Mouse (Mus musculus): ENCODE measurements around the gene P2ry1. TPM values are rescaled to one million over a fixed set of nuclear protein-coding genes. Genes with fewer than 3 reads are reported as not detected.
A peak's percentile ranks its signal among the peaks of the same experiment; 100 is the strongest.

Gene P2ry1
- polyA plus RNA-seq (2015; fragmentation: Nextera tagmentation; extraction: Ambion mirVana) = 13.8 and 15.7 TPM in 2 replicates

GRCm38 (mm10) chr3:61002587-61003501 is at the start of gene P2ry1:
TSS of gene P2ry1 (plus strand) at chr3:61002795.
- ATAC-seq = peak; percentile 99
- Histone ChIP-seq H3K4me2 (replicated peaks) (peak within 1 kb of the TSS; percentile 89), H3K9ac (peak within 1 kb of the TSS; percentile 75), H3K4me3 (replicated peaks) (peak within 1 kb of the TSS; percentile 79), H3K36me3 (no peaks in the 10 kb centered on the region), H3K27ac (peak within 1 kb of the TSS; percentile 89), H3K9me3 (no peaks in the 10 kb centered on the region), H3K4me1 (replicated peaks) (0 out of 2 replicates have a peak, but pooled peaks cover 2% of the 10 kb centered on the region), H3K27me3 (replicated peaks) (no peaks in the 10 kb centered on the region)
- under 1% methylated on average over 90 of the region's 90 CpGs for WGBS

- H3K27me3 ChIP-seq (replicated peaks) = no peaks in the 10 kb centered on the region
- no peaks in the 10 kb centered on the region for H3K4me1 ChIP-seq (replicated peaks)
- no peak for ATAC-seq
- WGBS = 69% methylated on average over 5 of the region's 5 CpGs
- no peaks in the 10 kb centered on the region for H3K9me3 ChIP-seq
- H3K4me2 ChIP-seq (replicated peaks) = no peak overlapping the region
- no peak overlapping the region for H3K9ac ChIP-seq
- no peaks in the 10 kb centered on the region for H3K36me3 ChIP-seq
- no peak overlapping the region for H3K4me3 ChIP-seq (replicated peaks)
- no peak overlapping the region for H3K27ac ChIP-seq
These were observed 49.3 kb upstream of the P2ry1 start for GRCm38 (mm10) chr3:60953199-60953736.

- Histone ChIP-seq H3K9ac (no peak overlapping the region), H3K27ac (no peak overlapping the region)
- WGBS = 64% methylated on average over 2 of the region's 2 CpGs
These were observed 48.5 kb upstream of the P2ry1 start for GRCm38 (mm10) chr3:60954073-60954472.

GRCm38 (mm10) chr3:60958769-60959168 is 43.8 kb upstream of the P2ry1 start:
- Histone ChIP-seq H3K4me3 (replicated peaks) (no peak overlapping the region), H3K27me3 (replicated peaks) (no peaks in the 10 kb centered on the region), H3K9ac (no peak overlapping the region), H3K4me1 (replicated peaks) (no peaks in the 10 kb centered on the region), H3K36me3 (no peaks in the 10 kb centered on the region), H3K9me3 (no peaks in the 10 kb centered on the region), H3K27ac (no peak overlapping the region), H3K4me2 (replicated peaks) (no peak overlapping the region)
- ATAC-seq = no peak
- 69% methylated on average over 2 of the region's 2 CpGs for WGBS

More at GRCm38 (mm10) chr3:60954073-60954472, 48.5 kb upstream of the P2ry1 start:
- Histone ChIP-seq H3K36me3 (no peaks in the 10 kb centered on the region), H3K27me3 (replicated peaks) (no peaks in the 10 kb centered on the region), H3K4me3 (replicated peaks) (no peak overlapping the region), H3K4me2 (replicated peaks) (no peak overlapping the region), H3K4me1 (replicated peaks) (no peaks in the 10 kb centered on the region), H3K9me3 (no peaks in the 10 kb centered on the region)
- ATAC-seq = no peak

- Histone ChIP-seq H3K27me3 (replicated peaks) (no peaks in the 10 kb centered on the region), H3K4me2 (replicated peaks) (no peak overlapping the region), H3K4me3 (replicated peaks) (no peak overlapping the region), H3K27ac (no peak overlapping the region), H3K9me3 (no peaks in the 10 kb centered on the region), H3K4me1 (replicated peaks) (no peaks in the 10 kb centered on the region), H3K9ac (no peak overlapping the region), H3K36me3 (no peaks in the 10 kb centered on the region)
- 56% methylated on average over 2 of the region's 2 CpGs for WGBS
- no peak for ATAC-seq
These were observed 37.5 kb upstream of the P2ry1 start for GRCm38 (mm10) chr3:60965137-60965536.

GRCm38 (mm10) chr3:60974944-60975343 is 27.7 kb upstream of the P2ry1 start:
- Histone ChIP-seq H3K27ac (no peak overlapping the region), H3K9me3 (no peaks in the 10 kb centered on the region), H3K4me2 (replicated peaks) (no peak overlapping the region), H3K36me3 (no peaks in the 10 kb centered on the region), H3K27me3 (replicated peaks) (no peaks in the 10 kb centered on the region), H3K4me1 (replicated peaks) (no peaks in the 10 kb centered on the region), H3K9ac (no peak overlapping the region), H3K4me3 (replicated peaks) (no peak overlapping the region)
- no peak for ATAC-seq
- 91% methylated on average over 1 of the region's 1 CpGs for WGBS

- Histone ChIP-seq H3K9me3 (no peaks in the 10 kb centered on the region), H3K36me3 (no peaks in the 10 kb centered on the region), H3K4me3 (replicated peaks) (no peak overlapping the region), H3K4me2 (replicated peaks) (no peak overlapping the region), H3K9ac (no peak overlapping the region), H3K27ac (no peak overlapping the region), H3K4me1 (replicated peaks) (no peaks in the 10 kb centered on the region), H3K27me3 (replicated peaks) (no peaks in the 10 kb centered on the region)
- 81% methylated on average over 3 of the region's 3 CpGs for WGBS
- no peak for ATAC-seq
These were observed 20.5 kb upstream of the P2ry1 start for GRCm38 (mm10) chr3:60982109-60982508.

GRCm38 (mm10) chr3:60998064-60998463 is 4.5 kb upstream of the P2ry1 start:
- WGBS = 87% methylated on average over 3 of the region's 3 CpGs
- H3K27ac ChIP-seq = no peak overlapping the region
- no peak for ATAC-seq
- no peak overlapping the region for H3K9ac ChIP-seq
- H3K4me3 ChIP-seq (replicated peaks) = no peak overlapping the region
- H3K36me3 ChIP-seq = no peaks in the 10 kb centered on the region
- H3K27me3 ChIP-seq (replicated peaks) = no peaks in the 10 kb centered on the region
- H3K9me3 ChIP-seq = no peaks in the 10 kb centered on the region
- no peak overlapping the region for H3K4me2 ChIP-seq (replicated peaks)
- H3K4me1 ChIP-seq (replicated peaks) = 0 out of 2 replicates have a peak, but pooled peaks cover 2% of the 10 kb centered on the region

- Histone ChIP-seq H3K4me3 (replicated peaks) (no peak overlapping the region), H3K4me2 (replicated peaks) (no peak overlapping the region), H3K27me3 (replicated peaks) (no peaks in the 10 kb centered on the region), H3K36me3 (no peaks in the 10 kb centered on the region), H3K9ac (no peak overlapping the region), H3K9me3 (no peaks in the 10 kb centered on the region), H3K27ac (no peak overlapping the region), H3K4me1 (replicated peaks) (0 out of 2 replicates have a peak, but pooled peaks cover 2% of the 10 kb centered on the region)
- no peak for ATAC-seq
These were observed 2.9 kb upstream of the P2ry1 start for GRCm38 (mm10) chr3:60999715-61000114.

- H3K4me1 ChIP-seq (replicated peaks) = 0 out of 2 replicates have a peak, but pooled peaks cover 2% of the 10 kb centered on the region
- ATAC-seq = peak; percentile 52
- no peak overlapping the region for H3K4me3 ChIP-seq (replicated peaks)
- H3K9ac ChIP-seq = no peak overlapping the region
- H3K27ac ChIP-seq = no peak overlapping the region
- no peaks in the 10 kb centered on the region for H3K27me3 ChIP-seq (replicated peaks)
- WGBS = 60% methylated on average over 4 of the region's 4 CpGs
- no peak overlapping the region for H3K4me2 ChIP-seq (replicated peaks)
- no peaks in the 10 kb centered on the region for H3K36me3 ChIP-seq
- H3K9me3 ChIP-seq = no peaks in the 10 kb centered on the region
These were observed 1.8 kb upstream of the P2ry1 start for GRCm38 (mm10) chr3:61000747-61001146.

GRCm38 (mm10) chr3:61001852-61002586 is 576 bp upstream of the P2ry1 start:
- Histone ChIP-seq H3K4me1 (replicated peaks) (0 out of 2 replicates have a peak, but pooled peaks cover 2% of the 10 kb centered on the region), H3K9me3 (no peaks in the 10 kb centered on the region), H3K4me2 (replicated peaks) (peak overlapping the region; percentile 89), H3K36me3 (no peaks in the 10 kb centered on the region), H3K9ac (peak overlapping the region; percentile 75), H3K4me3 (replicated peaks) (peak overlapping the region; percentile 79), H3K27me3 (replicated peaks) (no peaks in the 10 kb centered on the region), H3K27ac (peak overlapping the region; percentile 89)
- ATAC-seq = peak; percentile 65
- 4% methylated on average over 20 of the region's 20 CpGs for WGBS

GRCm38 (mm10) chr3:61004611-61005010 is 2.0 kb downstream of the P2ry1 start:
- Histone ChIP-seq H3K4me3 (replicated peaks) (peak overlapping the region; percentile 79), H3K9me3 (no peaks in the 10 kb centered on the region), H3K9ac (no peak overlapping the region), H3K4me2 (replicated peaks) (peak overlapping the region; percentile 89), H3K4me1 (replicated peaks) (0 out of 2 replicates have a peak, but pooled peaks cover 2% of the 10 kb centered on the region), H3K27ac (no peak overlapping the region), H3K36me3 (no peaks in the 10 kb centered on the region), H3K27me3 (replicated peaks) (no peaks in the 10 kb centered on the region)
- WGBS = 65% methylated on average over 1 of the region's 1 CpGs
- ATAC-seq = no peak
